Mouse (Mus musculus): ENCODE data around the gene Tln1. TPM values are rescaled to one million over a fixed set of nuclear protein-coding genes. Genes with fewer than 3 reads are reported as not detected.

Gene Tln1
- polyA plus RNA-seq, 1 experiment from 2014 or later: 53.2 TPM

DNA sequence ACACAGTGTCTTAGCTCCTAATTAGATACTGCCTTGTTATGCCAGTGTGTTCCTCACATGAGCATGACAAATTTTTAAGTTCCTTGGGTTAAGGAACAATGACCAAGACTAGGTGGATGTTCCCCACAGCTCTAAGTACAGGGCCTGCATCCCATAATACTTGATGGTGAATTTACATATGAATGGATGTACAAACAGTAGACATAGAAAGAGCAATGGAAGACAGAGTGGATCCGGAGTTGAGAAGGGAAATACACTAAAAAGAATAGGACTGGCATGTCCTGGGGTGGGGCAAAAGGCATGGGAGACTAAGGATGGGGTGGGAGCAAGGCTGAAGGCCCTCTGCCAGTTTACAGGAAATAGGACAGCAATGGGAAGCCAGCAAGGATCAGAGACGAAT lies 12.9 kb upstream of the Tln1 start:
- Histone ChIP-seq H3K4me3 (peak overlapping the region; percentile 18), H3K27ac (replicated peaks) (no peak overlapping the region), H3K9ac (replicated peaks) (0 out of 2 replicates have a peak overlapping the region, but pooled peaks have one; percentile 27), H3K36me3 (peaks cover 22% of the 10 kb centered on the region), H3K4me2 (replicated peaks) (peak overlapping the region; percentile 96), H3K27me3 (no peaks in the 10 kb centered on the region), H3K4me1 (peaks cover 48% of the 10 kb centered on the region), H3K9me3 (no peaks in the 10 kb centered on the region)
- WGBS: 28% methylated on average over 2 of the region's 2 CpGs
- ATAC-seq (replicated peaks): no peak

DNA sequence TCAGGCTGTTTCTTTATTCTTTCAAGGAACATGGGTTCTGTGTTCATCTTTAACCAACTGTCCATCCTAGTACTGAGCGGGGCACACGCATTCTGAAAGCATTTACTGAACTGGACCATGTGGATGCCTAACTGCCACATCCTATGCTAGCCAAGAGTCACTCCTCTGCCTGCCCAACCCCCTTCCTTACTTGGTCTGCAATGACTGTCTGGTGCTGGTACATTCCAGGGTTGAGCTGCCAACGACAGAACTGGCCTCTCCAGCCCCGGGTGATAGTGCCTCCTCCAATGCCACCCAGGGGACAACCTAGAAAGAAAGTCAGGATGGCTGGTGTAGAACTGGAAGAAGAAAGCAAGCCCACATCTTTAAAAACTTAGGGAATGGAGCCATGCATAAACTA lies 11.1 kb upstream of the Tln1 start:
- H3K9me3 ChIP-seq: no peaks in the 10 kb centered on the region
- H3K27ac ChIP-seq (replicated peaks): no peak overlapping the region
- H3K36me3 ChIP-seq: peaks cover 39% of the 10 kb centered on the region
- H3K4me1 ChIP-seq: peaks cover 35% of the 10 kb centered on the region
- 96% methylated on average over 4 of the region's 4 CpGs for WGBS
- H3K4me3 ChIP-seq: no peak overlapping the region
- H3K4me2 ChIP-seq (replicated peaks): no peak overlapping the region
- H3K9ac ChIP-seq (replicated peaks): no peak overlapping the region
- no peaks in the 10 kb centered on the region for H3K27me3 ChIP-seq
- ATAC-seq (replicated peaks): no peak

DNA sequence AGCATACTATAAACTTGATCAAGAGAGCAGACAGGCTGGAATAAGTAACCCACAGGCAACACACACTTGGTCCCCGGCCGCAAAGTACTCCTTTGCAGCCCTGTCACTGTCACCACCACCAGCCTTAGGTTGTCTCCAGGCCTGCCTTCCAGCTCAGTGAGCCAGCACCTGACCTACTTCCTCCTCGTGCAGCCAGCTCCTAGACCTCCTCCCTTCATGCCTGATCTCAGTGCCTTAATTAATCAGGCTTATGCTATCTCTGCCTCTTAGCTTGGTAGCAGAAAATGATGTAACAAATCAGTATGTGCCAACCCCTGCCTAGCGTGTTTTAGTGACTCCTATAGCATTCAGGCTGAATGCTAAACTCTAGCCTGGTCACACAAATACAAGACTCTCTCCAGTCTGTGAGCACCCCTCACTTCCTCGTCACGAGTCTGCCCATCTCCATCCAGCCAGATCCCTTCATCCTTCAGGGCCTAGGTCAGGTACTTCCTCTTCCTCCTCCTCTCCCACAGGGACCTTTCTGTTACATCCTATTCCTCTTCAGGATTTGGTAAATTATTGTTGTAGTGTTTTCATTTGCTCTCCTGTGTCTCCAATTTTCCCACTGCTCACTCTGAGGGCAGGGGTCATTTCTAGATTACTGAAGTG lies 9.0 kb upstream of the Tln1 start:
- H3K9ac ChIP-seq (replicated peaks): no peak overlapping the region
- H3K9me3 ChIP-seq: no peaks in the 10 kb centered on the region
- peaks cover 59% of the 10 kb centered on the region for H3K36me3 ChIP-seq
- peaks cover 19% of the 10 kb centered on the region for H3K4me1 ChIP-seq
- H3K4me3 ChIP-seq: no peak overlapping the region
- H3K27me3 ChIP-seq: no peaks in the 10 kb centered on the region
- H3K27ac ChIP-seq (replicated peaks): no peak overlapping the region
- ATAC-seq (replicated peaks): no peak
- no peak overlapping the region for H3K4me2 ChIP-seq (replicated peaks)
- WGBS: 88% methylated on average over 6 of the region's 6 CpGs

DNA sequence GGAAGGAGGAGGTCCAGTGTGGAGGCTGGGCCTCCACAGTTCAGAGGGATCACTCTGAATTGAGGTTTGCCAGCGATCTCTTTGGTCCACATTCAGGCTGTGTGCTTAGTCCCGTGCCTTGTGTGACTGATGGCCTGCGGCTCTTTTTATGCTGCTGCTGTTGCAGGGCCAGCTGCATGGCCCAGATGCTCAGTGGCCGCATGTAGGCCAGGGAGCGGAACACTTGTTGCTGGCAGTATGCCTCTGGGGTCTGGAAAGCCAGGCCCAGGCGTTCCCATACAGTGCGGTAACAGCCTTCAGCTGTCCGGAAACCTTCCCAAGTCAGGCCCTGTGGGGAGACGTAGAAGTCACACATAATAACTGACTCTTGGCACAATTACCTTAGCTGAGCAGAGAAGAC lies 4.6 kb upstream of the Tln1 start:
- Histone ChIP-seq H3K9me3 (no peaks in the 10 kb centered on the region), H3K9ac (replicated peaks) (no peak overlapping the region), H3K27me3 (no peaks in the 10 kb centered on the region), H3K27ac (replicated peaks) (no peak overlapping the region), H3K36me3 (peaks cover 72% of the 10 kb centered on the region), H3K4me3 (no peak overlapping the region), H3K4me2 (replicated peaks) (no peak overlapping the region), H3K4me1 (peaks cover 15% of the 10 kb centered on the region)
- ATAC-seq (replicated peaks): no peak
- 92% methylated on average over 9 of the region's 9 CpGs for WGBS

DNA sequence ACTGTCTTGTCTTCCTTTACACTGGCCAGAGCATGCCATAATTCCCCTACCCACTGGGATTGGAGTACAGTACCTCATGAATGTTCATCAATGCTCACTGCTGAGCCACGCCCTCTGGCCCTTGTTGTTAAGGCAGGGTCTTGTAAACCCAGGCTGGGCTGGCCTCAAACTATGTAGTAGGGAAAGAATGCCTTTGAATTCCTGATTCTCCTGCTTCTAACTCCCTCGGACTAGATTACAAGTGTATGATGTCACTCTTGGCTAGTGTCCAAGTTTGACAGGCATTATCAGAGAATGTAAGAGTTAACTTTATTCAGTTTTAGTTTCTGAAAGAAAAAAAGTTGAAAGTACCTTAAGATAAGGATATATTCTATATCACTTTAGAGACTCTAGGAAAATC lies 1.7 kb upstream of the Tln1 start:
- Histone ChIP-seq H3K36me3 (peaks cover 46% of the 10 kb centered on the region), H3K9me3 (no peaks in the 10 kb centered on the region), H3K27me3 (no peaks in the 10 kb centered on the region), H3K4me3 (peak overlapping the region; percentile 90; the same call in 1 of the 2 replicates), H3K4me1 (peaks cover 38% of the 10 kb centered on the region), H3K9ac (replicated peaks) (no peak overlapping the region), H3K27ac (replicated peaks) (no peak overlapping the region), H3K4me2 (replicated peaks) (no peak overlapping the region)
- 28% methylated on average over 2 of the region's 2 CpGs for WGBS
- ATAC-seq (replicated peaks): no peak

DNA sequence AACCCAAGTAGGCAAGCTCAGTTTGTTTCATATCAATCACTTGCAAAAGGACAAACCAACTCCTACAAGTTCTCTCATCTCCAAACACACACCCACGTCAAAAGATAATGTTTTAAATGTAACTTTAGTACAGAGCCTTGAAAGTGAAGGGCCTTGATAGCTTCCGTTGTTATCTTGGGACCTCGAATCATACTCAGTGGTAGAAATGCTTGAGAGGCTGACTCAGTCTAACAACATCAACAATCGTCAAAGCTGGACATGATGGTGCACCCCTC lies 1.0 kb upstream of the Tln1 start:
- Histone ChIP-seq H3K36me3 (peaks cover 39% of the 10 kb centered on the region), H3K27ac (replicated peaks) (no peak overlapping the region), H3K27me3 (no peaks in the 10 kb centered on the region), H3K4me3 (peak overlapping the region; percentile 90), H3K9me3 (no peaks in the 10 kb centered on the region), H3K4me2 (replicated peaks) (peak overlapping the region; percentile 73), H3K9ac (replicated peaks) (peak overlapping the region; percentile 95), H3K4me1 (peaks cover 44% of the 10 kb centered on the region)
- no peak for ATAC-seq (replicated peaks)
- 90% methylated on average over 4 of the region's 4 CpGs for WGBS

GRCm38 (mm10) chr4:43562769-43563600 lies 494 bp upstream of the Tln1 start:
- no peaks in the 10 kb centered on the region for H3K27me3 ChIP-seq
- peak overlapping the region; percentile 73 for H3K4me2 ChIP-seq (replicated peaks)
- H3K4me3 ChIP-seq: peak overlapping the region; percentile 90
- H3K9ac ChIP-seq (replicated peaks): peak overlapping the region; percentile 95
- peaks cover 34% of the 10 kb centered on the region for H3K36me3 ChIP-seq
- no peaks in the 10 kb centered on the region for H3K9me3 ChIP-seq
- peaks cover 44% of the 10 kb centered on the region for H3K4me1 ChIP-seq
- WGBS: 7% methylated on average over 22 of the region's 22 CpGs
- ATAC-seq (replicated peaks): peak; percentile 29
- H3K27ac ChIP-seq (replicated peaks): peak overlapping the region; percentile 97

DNA sequence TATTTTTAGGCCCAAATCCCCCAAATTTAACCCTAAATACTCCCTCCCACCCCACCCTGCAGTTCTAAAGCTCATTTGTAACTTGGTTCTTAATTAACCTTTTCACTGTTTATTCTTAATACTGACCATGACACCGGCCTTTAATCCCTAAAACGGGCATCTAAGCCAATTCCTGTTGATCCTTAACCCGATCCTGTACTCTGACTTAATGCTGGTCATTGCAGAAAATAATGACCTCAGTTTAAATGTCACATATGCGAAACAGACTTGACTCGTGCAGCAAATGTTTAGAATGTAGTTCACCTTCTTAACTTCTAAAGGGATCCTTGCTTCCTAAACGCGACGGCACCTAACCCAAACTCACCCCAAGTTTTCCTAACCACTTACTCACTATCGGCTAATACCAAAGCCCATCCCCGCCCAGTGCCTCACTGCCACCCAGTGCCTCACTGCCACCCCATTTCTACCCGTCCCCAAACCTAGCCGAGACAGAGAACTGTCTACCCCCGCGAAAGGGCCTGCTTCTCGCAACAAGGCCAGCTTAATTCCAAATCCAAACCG lies 975 bp downstream of the Tln1 start:
- Histone ChIP-seq H3K9me3 (no peaks in the 10 kb centered on the region), H3K9ac (replicated peaks) (peak overlapping the region; percentile 95), H3K27me3 (no peaks in the 10 kb centered on the region), H3K4me3 (peak overlapping the region; percentile 90), H3K36me3 (peaks cover 20% of the 10 kb centered on the region), H3K27ac (replicated peaks) (peak overlapping the region; percentile 97), H3K4me1 (peaks cover 53% of the 10 kb centered on the region), H3K4me2 (replicated peaks) (peak overlapping the region; percentile 73)
- ATAC-seq (replicated peaks): peak; percentile 39; the same call in 1 of the 2 replicates
- WGBS: 2% methylated on average over 16 of the region's 16 CpGs

- Histone ChIP-seq H3K36me3 (peaks cover 20% of the 10 kb centered on the region), H3K4me3 (peak overlapping the region; percentile 90), H3K4me2 (replicated peaks) (peak overlapping the region; percentile 73), H3K9ac (replicated peaks) (peak overlapping the region; percentile 95), H3K9me3 (no peaks in the 10 kb centered on the region), H3K27me3 (no peaks in the 10 kb centered on the region), H3K4me1 (peaks cover 53% of the 10 kb centered on the region), H3K27ac (replicated peaks) (no peak overlapping the region)
- no peak for ATAC-seq (replicated peaks)
- WGBS: 47% methylated on average over 2 of the region's 2 CpGs
These were observed 1.5 kb downstream of the Tln1 start for GRCm38 (mm10) chr4:43560976-43561375.

DNA sequence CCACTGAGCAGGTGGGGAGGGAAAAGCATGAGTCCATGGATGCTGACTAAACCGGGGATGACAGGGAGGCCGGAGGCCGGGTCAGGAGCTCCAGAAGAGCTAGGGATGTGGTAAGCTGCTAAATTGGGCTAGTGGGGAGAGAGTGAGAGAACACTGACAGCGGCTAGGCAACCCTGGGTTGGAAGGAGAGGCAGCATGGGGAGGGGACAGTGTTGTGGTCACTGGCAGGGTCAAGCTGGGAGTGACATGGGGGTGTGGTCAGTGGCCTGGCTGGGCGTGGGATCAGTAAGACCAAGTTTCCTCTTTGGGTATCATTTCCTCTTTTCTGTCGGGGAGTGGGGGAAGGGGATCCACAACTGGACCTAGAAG lies 2.3 kb downstream of the Tln1 start:
- Histone ChIP-seq H3K9me3 (no peaks in the 10 kb centered on the region), H3K4me2 (replicated peaks) (peak overlapping the region; percentile 73), H3K4me1 (peaks cover 53% of the 10 kb centered on the region), H3K4me3 (no peak overlapping the region), H3K27ac (replicated peaks) (no peak overlapping the region), H3K36me3 (peaks cover 20% of the 10 kb centered on the region), H3K27me3 (no peaks in the 10 kb centered on the region), H3K9ac (replicated peaks) (no peak overlapping the region)
- 74% methylated on average over 6 of the region's 6 CpGs for WGBS
- no peak for ATAC-seq (replicated peaks)

GRCm38 (mm10) chr4:43559519-43560242 lies 2.8 kb downstream of the Tln1 start:
- Histone ChIP-seq H3K36me3 (peaks cover 20% of the 10 kb centered on the region), H3K4me1 (peaks cover 53% of the 10 kb centered on the region), H3K27ac (replicated peaks) (no peak overlapping the region), H3K4me3 (no peak overlapping the region), H3K27me3 (no peaks in the 10 kb centered on the region), H3K9me3 (no peaks in the 10 kb centered on the region), H3K9ac (replicated peaks) (no peak overlapping the region; the same call in 1 of the 2 replicates), H3K4me2 (replicated peaks) (no peak overlapping the region)
- ATAC-seq (replicated peaks): no peak
- WGBS: 87% methylated on average over 13 of the region's 13 CpGs

All from forebrain, embryonic 15.5 days (tissue).